9 mouse cellular contexts compared by ENCODE assay signal in the genomic region with DNA sequence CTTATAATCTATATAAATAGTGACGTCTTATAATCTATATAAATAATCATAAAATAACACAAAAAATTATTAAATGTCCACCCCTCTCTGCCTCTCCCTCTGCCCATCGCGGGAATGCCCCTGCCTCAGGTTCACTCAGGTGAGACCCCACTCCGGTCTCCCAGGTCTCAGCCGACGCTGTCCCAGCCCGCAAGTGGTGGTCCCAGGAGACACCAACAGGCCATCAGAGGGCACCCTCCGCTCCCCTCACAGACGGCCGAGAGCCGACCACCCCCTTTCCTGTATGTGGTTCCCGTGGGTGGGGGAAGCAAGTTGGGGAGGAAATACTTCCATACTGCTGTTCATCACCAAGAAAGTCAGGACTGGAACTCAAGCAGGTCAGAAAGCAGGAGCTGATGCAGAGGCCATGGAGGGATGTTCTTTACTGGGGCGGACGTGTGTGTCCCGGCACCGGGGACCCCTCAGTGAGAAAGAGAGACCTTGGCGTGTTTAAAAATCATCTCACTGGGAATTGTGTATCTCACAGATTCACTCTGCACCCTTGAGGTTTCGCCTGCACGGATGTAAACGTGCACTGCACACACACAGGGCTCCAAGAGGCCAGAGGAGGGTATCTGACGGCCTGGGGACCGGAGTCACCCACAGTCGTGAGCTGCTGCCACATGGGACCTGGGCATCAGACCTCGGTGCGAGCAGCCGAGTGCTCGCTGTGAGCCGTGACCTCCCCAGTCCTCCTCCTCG. TPM values are rescaled to one million over a fixed set of nuclear protein-coding genes. Genes with fewer than 3 reads are reported as not detected.
DNase-seq lines count a peak whose midpoint lies in the region; ATAC-seq lines count a peak whose summit lies in the region.
"Had no signal": no experiment of that assay in that cellular context is flagged by ENCODE, and none has a peak within 500 bp of the region (broad histone marks: within the 10 kb centered on the region; RNA-seq: fewer than 3 reads in every experiment).

No protein-coding gene starts in this region.

- H3K9me3 ChIP-seq in heart, embryonic 11.5 days (replicated peaks; ENCODE audit: control insufficient read depth, low read length): no peaks in the 10 kb centered on the region
- no peaks in the 10 kb centered on the region for H3K9me3 ChIP-seq in hindbrain, embryonic 15.5 days
- no peaks in the 10 kb centered on the region for H3K9me3 ChIP-seq in midbrain, embryonic 14.5 days (ENCODE audit: control insufficient read depth, low read length)

- WGBS in heart, embryonic 11.5 days (ENCODE audit: insufficient replicate concordance): 43% methylated on average over 29 of the region's 29 CpGs
- 46% methylated on average over 29 of the region's 29 CpGs for whole genome bisulfite sequencing in hindbrain, embryonic 15.5 days
- WGBS in midbrain, embryonic 14.5 days: 45% methylated on average over 29 of the region's 29 CpGs

- peak overlapping the region; percentile 75 for H3K4me2 ChIP-seq in heart, embryonic 11.5 days
- peak overlapping the region; percentile 78 for H3K4me2 ChIP-seq in hindbrain, embryonic 15.5 days
- H3K4me2 ChIP-seq in midbrain, embryonic 14.5 days (ENCODE audit: low read length): peak overlapping the region; percentile 61

- H3K9ac ChIP-seq in heart, embryonic 11.5 days (ENCODE audit: low read depth, low read length): no peak overlapping the region
- peak overlapping the region; percentile 35; the same call in 1 of the 2 replicates for H3K9ac ChIP-seq in hindbrain, embryonic 15.5 days
- H3K9ac ChIP-seq in midbrain, embryonic 14.5 days (replicated peaks; ENCODE audit: low read length): peak overlapping the region; percentile 42; the same call in 1 of the 2 replicates

- 0 out of 2 replicates have a peak, but pooled peaks cover 2% of the 10 kb centered on the region for H3K4me1 ChIP-seq in heart, embryonic 11.5 days (ENCODE audit: control insufficient read depth, insufficient read depth, low read length)
- no peaks in the 10 kb centered on the region for H3K4me1 ChIP-seq in hindbrain, embryonic 15.5 days (replicated peaks)
- H3K4me1 ChIP-seq in midbrain, embryonic 14.5 days (ENCODE audit: control insufficient read depth, insufficient read depth, low read length): no peaks in the 10 kb centered on the region

- ATAC-seq in heart, embryonic 11.5 days (replicated peaks; ENCODE audit: insufficient number of reproducible peaks, low FRiP score, low TSS enrichment): no peak; the same call in 1 of the 2 replicates
- peak; percentile 51; the same call in 1 of the 2 replicates for ATAC-seq in hindbrain, embryonic 15.5 days (ENCODE audit: low FRiP score, low read depth)
- no peak for ATAC-seq in midbrain, embryonic 14.5 days (ENCODE audit: low FRiP score, low TSS enrichment)

- no peaks in the 10 kb centered on the region for H3K27me3 ChIP-seq in heart, embryonic 11.5 days (ENCODE audit: control insufficient read depth, insufficient read depth, low read length)
- no peaks in the 10 kb centered on the region for H3K27me3 ChIP-seq in hindbrain, embryonic 15.5 days
- H3K27me3 ChIP-seq in midbrain, embryonic 14.5 days (ENCODE audit: control insufficient read depth, insufficient read depth, low read length): no peaks in the 10 kb centered on the region

- H3K4me3 ChIP-seq in heart, embryonic 11.5 days (ENCODE audit: low read depth, low read length): peak overlapping the region; percentile 36
- H3K4me3 ChIP-seq in hindbrain, embryonic 15.5 days: peak overlapping the region; percentile 41
- peak overlapping the region; percentile 30 for H3K4me3 ChIP-seq in midbrain, embryonic 14.5 days (replicated peaks; ENCODE audit: low read depth, low read length)

- no peak for DNase-seq in heart, adult 8-10 months (ENCODE audit: low spot score)
- peak; percentile 22 for DNase-seq in MN1 (ENCODE audit: low spot score)
- DNase-seq in midbrain, embryonic 14.5 days: peak; percentile 28
- no peak for DNase-seq in gastrocnemius, adult 18-20 months (ENCODE audit: low spot score)
- no peak for DNase-seq in right cerebral cortex, postnatal 10 days (ENCODE audit: low spot score in 2 of 2)
- no peak for DNase-seq in urinary bladder, adult 2 months (ENCODE audit: low spot score)

- no peak overlapping the region for H3K27ac ChIP-seq in heart, embryonic 11.5 days (ENCODE audit: low read depth, low read length)
- no peak overlapping the region for H3K27ac ChIP-seq in hindbrain, embryonic 15.5 days (replicated peaks)
- no peak overlapping the region for H3K27ac ChIP-seq in midbrain, embryonic 14.5 days (replicated peaks; ENCODE audit: low read depth, low read length)

- no peaks in the 10 kb centered on the region for H3K36me3 ChIP-seq in heart, embryonic 11.5 days (ENCODE audit: control insufficient read depth, insufficient read depth, low read length)
- H3K36me3 ChIP-seq in hindbrain, embryonic 15.5 days: no peaks in the 10 kb centered on the region
- no peaks in the 10 kb centered on the region for H3K36me3 ChIP-seq in midbrain, embryonic 14.5 days (ENCODE audit: control insufficient read depth, insufficient read depth, low read length)

RNA-seq across cellular contexts. Expression of a gene that starts 9.1 kb away (rescaled TPM):
- not detected in 2 replicates for polyA plus RNA-seq in heart, embryonic 11.5 days (2014; fragmentation: Nextera tagmentation; extraction: Ambion mirVana)
- not detected for total RNA-seq in heart, adult 8-10 months (2022)
- polyA plus RNA-seq in hindbrain, embryonic 15.5 days (2015; fragmentation: Nextera tagmentation; extraction: Ambion mirVana): not detected in 2 replicates
- not detected in 2 replicates for polyA plus RNA-seq in midbrain, embryonic 14.5 days (2014; fragmentation: Nextera tagmentation; extraction: Ambion mirVana)
- total RNA-seq in gastrocnemius, adult 18-20 months (2021): not detected
- polyA plus RNA-seq in urinary bladder, adult 2 months (2012; rRNA removed): not detected in 2 replicates
- total RNA-seq: adrenal gland, postnatal 14 days had no signal

RNA-seq across cellular contexts. Expression of a gene that starts 33.7 kb away (rescaled TPM):
- 13.4 and 14.9 TPM in 2 replicates for polyA plus RNA-seq in heart, embryonic 11.5 days (2014; fragmentation: Nextera tagmentation; extraction: Ambion mirVana)
- 10 to 100 TPM; 15.0 to 26.6 (median 20.9) TPM for total RNA-seq in heart, adult 8-10 months (2022)
- polyA plus RNA-seq in hindbrain, embryonic 15.5 days (2015; fragmentation: Nextera tagmentation; extraction: Ambion mirVana): 138 and 152 TPM in 2 replicates
- polyA plus RNA-seq in midbrain, embryonic 14.5 days (2014; fragmentation: Nextera tagmentation; extraction: Ambion mirVana): 123 and 160 TPM in 2 replicates
- 1 to 10 TPM; 1.9 TPM for total RNA-seq in gastrocnemius, adult 18-20 months (2021)
- 11.5 and 12.5 TPM in 2 replicates for polyA plus RNA-seq in urinary bladder, adult 2 months (2012; rRNA removed)

RNA-seq across cellular contexts. Expression of a gene that starts 57.7 kb away (rescaled TPM):
- 15.7 and 20.6 TPM in 2 replicates for polyA plus RNA-seq in heart, embryonic 11.5 days (2014; fragmentation: Nextera tagmentation; extraction: Ambion mirVana)
- 10 to 100 TPM; 51.1 to 65.9 (median 60.8) TPM for total RNA-seq in heart, adult 8-10 months (2022)
- 6.1 and 6.6 TPM in 2 replicates for polyA plus RNA-seq in hindbrain, embryonic 15.5 days (2015; fragmentation: Nextera tagmentation; extraction: Ambion mirVana)
- polyA plus RNA-seq in midbrain, embryonic 14.5 days (2014; fragmentation: Nextera tagmentation; extraction: Ambion mirVana): 1.8 and 3.8 TPM in 2 replicates
- total RNA-seq in gastrocnemius, adult 18-20 months (2021): 1 to 10 TPM; 6.3 to 7.5 TPM
- 48.3 and 63.6 TPM in 2 replicates for polyA plus RNA-seq in urinary bladder, adult 2 months (2012; rRNA removed)

Comparison
In these comparisons a context has a peak if more than half of its experiments do, and no peak if none do; other contexts are left out.
1. DNase-seq: peak in MN1 (single experiment) and midbrain, embryonic 14.5 days (single experiment); none in heart, adult 8-10 months (single experiment), gastrocnemius, adult 18-20 months (single experiment), right cerebral cortex, postnatal 10 days (0 of 2) and urinary bladder, adult 2 months (single experiment).
2. Peak in every context shown above with its lines, with median percentiles within 50 percentile points of each other: H3K4me2 ChIP-seq and H3K4me3 ChIP-seq.